Mouse (Mus musculus) layer of hippocampus, adult 11-12 months (tissue): ENCODE measurements at regions not wholly inside any gene's neighbourhood (a gene's known extent, or its start where the extent isn't known, plus 50 kb on each side); places are given as distances from the start of the nearest gene placed in this dataset.

ENCODE experiments used
- DNase-seq: peaks from one replicate; pipeline ENCODE4 v3.0.0; 2022; ENCODE audit warnings: low spot score

- no peak for DNase-seq
These were observed 141.1 kb upstream of the Plxnc1 start for GRCm38 (mm10) chr10:95085688-95086268.

GRCm38 (mm10) chr10:95083341-95084148, 138.9 kb upstream of the Plxnc1 start:
- DNase-seq = no peak

- DNase-seq = peak; percentile 33
These were observed 138.0 kb upstream of the Plxnc1 start for GRCm38 (mm10) chr10:95082634-95083033.

DNA sequence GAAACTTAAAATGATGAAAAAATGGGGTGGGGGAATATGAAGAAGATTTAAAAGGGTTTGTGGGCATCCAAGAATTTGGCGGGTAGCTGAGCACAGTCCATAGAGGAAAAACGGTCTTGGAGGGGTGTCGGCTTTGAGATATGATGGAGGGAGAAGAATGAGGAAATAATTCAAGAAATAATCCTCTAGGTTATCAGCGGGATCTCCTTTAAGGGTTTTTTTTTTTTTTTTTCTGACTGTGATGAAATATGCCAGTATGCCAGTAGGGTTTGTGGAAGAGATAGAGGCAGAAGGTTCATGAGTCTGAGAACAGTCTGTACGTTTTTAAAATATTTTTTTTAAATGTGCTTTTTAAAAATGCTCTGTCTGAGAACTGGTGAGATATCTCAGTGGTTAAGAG, 135.3 kb upstream of the Plxnc1 start:
- no peak for DNase-seq

- no peak for DNase-seq
These were observed 131.8 kb upstream of the Plxnc1 start for GRCm38 (mm10) chr10:95076421-95076820.

- no peak for DNase-seq
These were observed 131.3 kb upstream of the Plxnc1 start for GRCm38 (mm10) chr10:95075897-95076296.

GRCm38 (mm10) chr10:95074959-95075590, 130.4 kb upstream of the Plxnc1 start:
- DNase-seq = no peak

- no peak for DNase-seq
These were observed 129.7 kb upstream of the Plxnc1 start for GRCm38 (mm10) chr10:95074381-95074780.

DNA sequence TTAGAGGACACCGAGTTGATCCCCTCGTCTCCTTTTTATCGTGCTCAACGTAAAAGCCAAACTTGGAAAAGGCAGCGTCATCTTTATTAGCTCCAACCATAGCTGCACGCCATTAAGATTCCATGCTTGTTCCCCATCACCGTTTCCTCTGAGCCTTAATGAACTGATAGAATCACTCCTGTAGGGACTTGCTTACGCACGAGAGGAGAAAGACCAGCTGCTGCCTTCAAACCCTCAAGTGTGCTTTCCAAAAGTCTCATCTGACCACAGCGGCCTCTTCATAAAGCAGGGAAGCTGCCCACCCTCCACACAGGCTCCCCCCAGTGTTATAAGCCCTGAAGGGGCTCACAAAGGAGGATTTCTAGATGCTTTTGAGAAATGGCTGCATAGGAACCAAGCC, 123.3 kb upstream of the Plxnc1 start:
- DNase-seq = no peak

- DNase-seq = no peak
These were observed 122.1 kb upstream of the Plxnc1 start for GRCm38 (mm10) chr10:95066774-95067173.

GRCm38 (mm10) chr10:95059486-95060091, 115.0 kb upstream of the Plxnc1 start:
- DNase-seq = no peak

- no peak for DNase-seq
These were observed 114.4 kb upstream of the Plxnc1 start for GRCm38 (mm10) chr10:95059078-95059477.

DNA sequence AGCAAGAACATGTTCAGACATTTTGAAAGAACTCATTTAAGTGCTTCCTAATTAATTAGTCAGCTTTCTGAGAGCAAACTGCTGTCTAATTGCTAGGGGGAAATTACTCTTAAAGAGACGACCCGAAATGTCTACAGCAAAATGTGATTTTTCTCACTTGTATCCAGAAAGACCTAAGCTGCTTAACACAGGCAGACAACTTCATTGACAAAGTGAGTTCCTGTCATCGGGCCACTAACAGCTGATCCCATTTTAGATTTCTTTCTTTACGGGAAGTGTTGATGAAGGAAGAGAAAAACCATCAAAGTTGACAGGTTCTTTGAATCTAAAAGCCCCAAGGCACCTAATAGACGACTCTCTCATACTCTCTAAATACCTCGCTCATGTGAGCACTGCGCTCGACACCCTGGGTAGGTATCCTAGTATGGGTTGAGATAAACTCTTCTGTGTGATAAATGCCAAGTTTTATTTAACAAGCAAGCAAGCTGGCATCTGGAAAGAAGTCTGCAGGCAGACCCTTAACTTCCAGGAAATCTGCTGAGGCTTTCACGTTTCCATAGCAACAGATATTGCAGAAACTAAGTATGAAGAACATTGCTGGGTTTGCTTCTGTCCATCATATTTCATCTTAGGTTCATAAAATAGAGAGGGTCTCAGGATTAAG, 112.5 kb upstream of the Plxnc1 start:
- DNase-seq = peak; percentile 18

DNA sequence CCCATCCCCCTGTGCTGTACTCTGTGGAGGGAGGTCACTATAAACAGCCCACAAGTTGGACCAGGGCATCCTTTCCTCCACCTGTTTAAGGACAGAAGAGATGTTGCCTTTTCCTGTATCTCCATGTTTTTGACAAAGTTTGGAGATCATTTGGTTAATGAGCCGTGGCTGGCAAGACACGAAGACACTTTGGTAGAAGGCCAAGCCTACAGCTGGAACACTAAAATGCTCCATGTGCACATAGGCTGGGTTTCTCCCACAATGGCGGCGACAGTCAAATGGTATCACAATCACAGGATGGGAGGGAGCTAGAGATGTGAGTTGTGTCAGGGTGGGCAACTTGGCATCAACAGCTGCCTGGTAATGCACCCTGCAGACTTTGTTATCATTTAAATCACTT, 111.9 kb upstream of the Plxnc1 start:
- DNase-seq = no peak

DNA sequence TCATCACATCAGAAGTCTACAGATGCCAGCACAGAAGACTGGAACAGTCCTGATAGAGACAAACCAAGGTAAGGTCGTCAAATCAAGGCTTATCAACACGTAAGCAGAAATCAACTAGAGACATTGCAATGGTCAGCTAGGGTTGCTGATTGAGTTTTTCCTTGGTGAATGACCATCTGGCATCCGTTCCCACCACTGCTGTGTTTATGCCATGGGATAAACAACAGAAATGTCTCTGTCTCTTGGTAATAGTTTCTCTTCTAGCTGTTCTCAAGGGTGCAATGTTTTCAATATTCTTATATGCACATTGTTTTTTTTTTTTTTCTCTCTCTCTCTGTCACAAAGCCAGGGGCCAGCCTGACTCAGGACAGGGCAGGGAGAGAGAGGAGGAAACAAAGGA, 110.2 kb upstream of the Plxnc1 start:
- no peak for DNase-seq

DNA sequence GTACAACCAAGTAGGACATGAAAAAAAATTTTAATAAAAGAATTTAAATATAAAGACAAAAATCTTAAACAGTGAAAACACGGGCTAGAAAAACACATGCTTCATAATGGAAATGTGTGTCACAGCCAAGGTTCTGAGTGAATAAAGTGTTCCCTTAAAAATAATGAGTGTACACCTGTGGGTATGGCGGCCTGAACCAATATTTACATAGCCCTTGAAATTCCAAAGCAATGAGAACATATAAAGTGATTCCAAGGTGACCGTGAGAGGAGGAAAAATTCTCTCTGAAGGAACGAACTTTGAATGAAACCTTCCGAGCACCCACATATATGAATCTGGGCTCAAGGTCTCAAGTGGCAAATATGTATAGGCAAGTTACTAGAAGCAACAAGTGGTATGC, 104.2 kb upstream of the Plxnc1 start:
- no peak for DNase-seq

- DNase-seq = no peak
These were observed 99.3 kb upstream of the Plxnc1 start for GRCm38 (mm10) chr10:95043978-95044377.

GRCm38 (mm10) chr10:95040258-95040895, 95.7 kb upstream of the Plxnc1 start:
- DNase-seq = peak; percentile 9

- no peak for DNase-seq
These were observed 91.5 kb upstream of the Plxnc1 start for GRCm38 (mm10) chr10:95036043-95036697.

- peak; percentile 51 for DNase-seq
These were observed 90.7 kb upstream of the Plxnc1 start for GRCm38 (mm10) chr10:95035371-95035770.

GRCm38 (mm10) chr10:95034566-95034965, 89.9 kb upstream of the Plxnc1 start:
- DNase-seq = no peak
